Mouse (Mus musculus) c-Kit-negative CD71-positive TER-119-positive erythroid progenitor cells, embryonic 14.5 days (primary cell): Measurements from ENCODE around the gene Epb41.
A peak's percentile ranks its signal among the peaks of the same experiment; 100 is the strongest.

Experiments
- DNase-seq: peaks from one replicate; pipeline ENCODE4 v3.0.0-alpha.2; 2013; ENCODE audit warnings: low read depth, low spot score

Epb41 gene

DNA sequence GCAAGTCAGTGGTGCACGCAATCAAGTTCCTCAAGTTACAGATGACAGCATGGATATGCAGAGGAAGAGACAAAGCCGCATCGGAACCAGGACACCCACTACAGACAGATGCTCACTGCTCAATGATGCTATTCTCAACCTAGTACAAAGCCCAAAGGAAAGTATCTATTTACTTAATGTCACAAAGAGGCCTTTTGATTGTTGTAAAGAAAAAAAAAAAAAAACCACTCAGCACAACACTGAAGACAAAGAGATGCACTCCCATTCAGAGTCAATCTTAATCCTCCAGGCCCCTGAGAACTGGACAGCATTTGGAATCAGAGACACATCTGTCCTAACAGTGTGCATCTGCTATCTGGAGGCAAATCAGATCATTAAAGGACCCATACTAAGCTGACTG, 63.5 kb downstream of the Epb41 start:
- no peak for DNase-seq

DNA sequence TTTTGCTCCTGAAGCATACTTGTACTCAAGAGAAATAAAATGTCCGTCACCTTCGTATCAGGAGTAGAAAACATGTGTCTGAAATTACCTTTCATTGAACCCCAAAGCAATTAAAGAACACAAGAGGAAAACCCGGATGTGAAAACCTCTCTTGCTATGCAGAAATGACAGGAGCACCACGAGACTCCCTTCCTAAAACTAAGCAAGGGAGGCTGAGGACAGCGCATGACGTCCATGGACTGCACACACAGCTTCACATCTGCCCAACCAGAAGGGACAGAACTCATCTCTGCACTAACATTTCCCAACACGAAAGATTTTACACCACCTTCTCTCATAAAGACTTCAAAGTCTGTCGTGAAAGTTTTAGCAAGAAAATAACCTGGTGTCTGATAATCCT, 64.7 kb downstream of the Epb41 start:
- DNase-seq: no peak

DNA sequence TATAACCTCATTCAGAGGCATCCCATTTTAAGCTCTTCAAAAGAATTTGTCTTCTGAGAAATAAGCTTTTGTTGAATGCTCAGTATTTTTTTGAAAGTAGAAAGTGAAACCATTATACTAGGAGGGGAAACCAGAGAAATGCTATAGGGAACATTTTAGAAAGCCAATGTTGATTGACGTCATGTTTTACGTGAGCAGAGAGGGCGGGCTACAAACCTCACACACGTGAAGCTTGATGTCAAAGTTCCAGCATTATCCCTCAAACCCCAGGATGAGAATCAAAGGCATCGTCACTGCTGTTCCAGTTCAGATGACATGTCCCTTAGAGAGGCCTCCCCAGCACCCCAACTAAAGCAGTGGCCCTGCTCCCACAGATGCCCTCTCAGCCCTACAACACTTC, 66.9 kb downstream of the Epb41 start:
- DNase-seq: no peak

DNA sequence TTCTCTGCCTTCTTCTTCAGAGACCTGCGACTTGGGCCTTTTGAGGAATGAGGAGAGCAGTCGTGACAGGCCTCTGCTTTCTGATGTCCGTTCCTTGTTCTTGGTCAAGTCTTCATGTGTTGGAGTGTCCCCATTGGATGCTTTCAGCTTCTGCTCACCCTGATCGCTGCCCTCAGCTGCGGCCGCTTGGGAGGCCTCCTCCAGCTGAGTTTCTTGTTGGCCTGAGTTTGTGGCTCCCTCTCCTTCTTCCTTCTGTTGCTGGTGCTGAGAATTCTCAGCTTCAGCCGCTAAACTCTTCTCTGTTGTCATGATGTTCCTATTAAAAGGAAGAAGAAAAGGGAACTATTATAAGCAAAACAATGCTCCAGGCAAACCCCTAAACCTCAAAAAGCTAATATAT, 68.0 kb downstream of the Epb41 start:
- no peak for DNase-seq

DNA sequence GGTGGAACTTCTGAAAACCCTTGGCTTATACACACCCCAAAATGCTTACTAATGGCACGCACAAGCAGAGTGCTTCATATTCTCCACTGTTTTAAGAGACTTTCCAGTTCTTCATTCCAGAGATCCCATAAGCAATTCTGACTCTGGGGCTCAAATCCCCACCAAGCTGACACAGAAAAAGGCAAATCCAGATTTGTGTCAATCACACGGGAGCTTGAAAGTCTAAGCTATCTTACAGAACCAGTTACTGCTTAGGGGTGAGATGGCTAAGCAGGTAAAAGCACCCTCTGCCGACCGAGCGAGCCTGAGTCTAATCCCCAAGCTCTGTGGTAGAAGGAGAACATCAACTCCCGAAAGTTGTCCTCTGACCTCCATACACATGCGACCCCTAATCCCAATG, 76.5 kb downstream of the Epb41 start:
- no peak for DNase-seq

DNA sequence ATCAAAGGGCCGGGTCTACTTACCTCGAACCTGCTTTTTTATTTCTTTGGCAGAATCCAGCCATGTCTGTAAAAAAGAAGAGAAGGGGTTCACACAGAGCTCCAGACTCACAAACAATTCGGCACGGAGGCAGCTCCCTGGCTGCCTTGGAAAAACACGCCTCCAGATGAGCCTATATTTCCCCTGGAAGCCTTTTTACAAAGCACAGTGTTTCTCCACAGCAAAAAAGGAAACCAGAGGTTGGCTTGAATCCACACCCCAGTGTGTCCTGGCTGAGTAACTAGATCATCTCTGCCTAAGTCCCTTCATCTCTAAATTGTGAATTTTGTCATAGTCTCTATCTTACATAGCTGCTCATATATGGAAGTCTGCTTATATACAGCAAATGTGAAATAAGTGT, 77.6 kb downstream of the Epb41 start:
- no peak for DNase-seq

DNA sequence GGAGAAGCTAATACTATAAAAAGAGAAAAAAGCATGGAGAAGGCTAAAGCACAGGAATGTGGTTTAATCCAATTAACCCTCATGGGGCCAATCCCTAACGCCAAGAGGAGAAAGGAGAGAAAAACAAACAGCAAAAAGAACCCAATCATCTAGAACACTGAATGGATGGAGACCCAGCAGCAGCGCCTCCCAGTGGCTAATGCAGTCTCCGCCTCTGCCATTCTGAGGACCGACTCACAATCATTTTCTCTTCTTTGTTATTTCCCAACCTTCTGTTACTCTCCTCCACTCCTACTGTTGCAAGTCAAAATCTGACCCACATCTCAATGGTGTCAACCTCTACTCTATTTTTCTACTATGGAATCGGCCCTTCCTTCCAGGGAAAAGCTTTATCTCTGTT, 78.1 kb downstream of the Epb41 start:
- no peak for DNase-seq

DNA sequence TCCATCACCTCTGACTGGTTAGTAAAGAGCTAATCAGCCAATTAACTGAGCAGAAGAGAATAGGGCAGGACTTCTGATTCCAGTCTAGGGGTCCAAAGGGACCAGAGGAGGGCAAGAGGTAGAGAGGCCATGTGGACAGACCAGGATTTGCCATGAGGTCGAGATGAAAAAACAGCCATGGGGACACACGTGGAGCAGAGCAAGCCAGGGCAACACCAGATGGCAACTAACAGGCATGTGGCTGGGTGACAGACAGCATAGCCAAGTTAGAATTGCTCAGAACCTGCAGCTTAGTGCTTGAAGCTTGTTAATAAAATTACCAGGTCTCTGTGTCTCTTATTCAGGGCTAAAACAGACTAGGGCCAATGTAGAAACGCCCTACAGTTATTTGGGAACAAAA, 81.3 kb downstream of the Epb41 start:
- DNase-seq: no peak

DNA sequence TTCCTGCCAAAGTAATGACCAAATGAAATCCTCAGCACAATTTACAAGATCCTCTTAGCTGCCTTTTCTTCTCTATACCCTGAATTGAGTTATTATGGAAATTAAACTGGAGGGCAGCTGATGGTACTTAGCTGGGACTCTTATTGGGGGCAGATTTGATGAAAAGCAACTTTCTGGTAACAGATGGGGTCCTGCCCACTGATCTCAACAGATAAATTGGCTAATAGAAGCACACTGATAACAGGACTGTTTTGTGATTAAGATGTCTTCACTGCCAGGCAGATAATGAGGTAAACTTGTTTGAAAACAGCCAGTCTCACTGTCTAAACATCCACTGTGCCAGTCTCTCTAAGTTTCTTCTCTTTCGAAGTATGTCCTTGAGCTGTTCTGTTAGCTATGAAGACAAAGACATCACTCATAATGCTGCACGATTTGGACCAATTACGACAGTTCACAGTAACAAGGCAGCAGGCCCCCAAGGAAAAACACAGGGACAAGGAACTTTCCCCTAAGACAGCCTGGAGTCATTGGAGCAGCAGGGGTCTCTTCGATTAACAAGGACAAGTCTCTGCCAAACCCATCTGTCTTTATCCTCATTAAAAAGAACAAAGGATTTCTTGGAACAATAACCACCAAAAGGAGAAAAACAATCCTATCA, 92.1 kb downstream of the Epb41 start:
- DNase-seq: no peak

DNA sequence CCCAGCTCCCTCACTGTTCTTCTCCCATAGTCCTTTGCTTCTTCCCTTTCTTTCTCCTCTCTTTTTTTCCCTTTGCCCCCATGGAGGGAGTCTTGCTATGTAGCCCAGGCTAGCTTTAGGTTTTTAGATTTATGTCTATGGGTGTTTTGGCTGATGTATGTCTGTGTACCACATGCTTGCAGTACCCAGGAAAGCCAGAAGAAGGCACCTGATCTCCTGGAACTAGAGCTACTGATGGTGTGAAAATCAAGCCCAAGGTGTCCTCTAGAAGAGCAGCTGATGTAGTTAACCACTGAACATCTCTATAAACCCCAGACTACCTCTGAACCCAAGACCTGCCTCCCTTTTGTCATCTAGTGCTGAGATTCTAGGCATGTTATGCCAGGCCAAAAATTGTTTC, 93.4 kb downstream of the Epb41 start:
- DNase-seq: no peak

DNA sequence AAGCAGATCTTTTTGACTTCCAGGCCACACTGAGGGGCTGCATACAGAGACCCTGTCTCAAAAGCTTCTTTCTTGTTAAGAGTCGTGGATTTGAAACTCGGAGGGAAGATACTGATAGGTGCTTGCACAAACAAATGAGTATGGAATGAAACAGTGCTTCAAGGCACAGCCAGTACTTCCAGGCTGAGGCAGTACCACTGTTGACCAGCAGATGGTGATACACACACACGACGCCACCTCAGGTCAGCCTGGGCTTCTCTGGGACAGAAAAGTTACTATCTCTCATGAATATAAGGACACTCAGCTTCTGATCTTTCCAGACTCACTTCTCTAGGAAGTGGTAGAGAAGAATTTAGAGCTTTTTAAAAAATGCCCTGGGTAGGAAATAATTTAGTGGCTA, 97.9 kb downstream of the Epb41 start:
- peak; percentile 61 for DNase-seq

DNA sequence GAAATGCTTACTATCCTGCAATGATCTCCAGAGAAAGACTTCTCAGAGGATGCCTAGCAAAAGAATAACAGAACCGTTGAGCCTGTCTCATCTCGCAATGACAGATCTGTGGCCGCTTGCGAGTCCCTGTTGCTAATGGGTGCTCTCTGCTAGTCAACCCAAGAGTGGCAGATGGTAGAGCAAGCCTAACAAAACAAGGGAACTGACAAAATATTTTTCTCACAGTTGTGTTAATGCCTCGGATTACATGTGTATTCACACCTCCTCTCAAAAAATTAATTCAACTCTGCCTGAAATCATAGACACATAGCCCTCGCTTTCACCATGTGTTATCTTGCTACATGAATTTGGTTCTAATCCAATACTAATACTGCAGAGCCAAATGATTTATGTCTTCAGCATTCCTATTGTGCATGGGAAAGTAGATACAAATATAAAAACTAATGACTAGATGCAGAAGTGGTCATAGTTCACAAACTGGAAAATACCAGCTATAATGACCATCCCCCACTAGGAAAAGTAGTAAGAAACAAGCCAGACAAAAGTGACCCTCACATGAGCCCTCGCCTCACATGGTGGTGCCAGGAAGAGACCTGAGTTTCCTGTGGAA, 104.8 kb downstream of the Epb41 start:
- DNase-seq: no peak

DNA sequence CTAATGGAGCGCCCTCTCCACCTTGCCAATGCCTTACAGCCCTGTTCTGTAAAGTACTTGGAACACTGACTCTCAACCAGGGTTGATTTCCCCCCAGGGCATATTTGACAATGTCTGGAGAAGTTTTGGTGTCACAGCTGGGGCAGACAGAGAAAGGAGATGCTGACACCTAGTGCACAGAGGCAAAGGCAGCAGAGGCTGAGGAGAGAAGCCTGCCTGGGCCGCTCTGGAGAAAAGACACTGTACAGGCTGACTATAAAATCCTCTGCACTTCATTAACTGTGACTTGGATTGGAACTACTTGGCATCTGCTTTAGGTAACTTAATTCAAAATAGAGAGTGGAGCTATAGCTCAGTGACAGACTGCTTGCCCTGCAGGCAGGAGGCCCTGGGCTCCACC, 106.2 kb downstream of the Epb41 start:
- no peak for DNase-seq

DNA sequence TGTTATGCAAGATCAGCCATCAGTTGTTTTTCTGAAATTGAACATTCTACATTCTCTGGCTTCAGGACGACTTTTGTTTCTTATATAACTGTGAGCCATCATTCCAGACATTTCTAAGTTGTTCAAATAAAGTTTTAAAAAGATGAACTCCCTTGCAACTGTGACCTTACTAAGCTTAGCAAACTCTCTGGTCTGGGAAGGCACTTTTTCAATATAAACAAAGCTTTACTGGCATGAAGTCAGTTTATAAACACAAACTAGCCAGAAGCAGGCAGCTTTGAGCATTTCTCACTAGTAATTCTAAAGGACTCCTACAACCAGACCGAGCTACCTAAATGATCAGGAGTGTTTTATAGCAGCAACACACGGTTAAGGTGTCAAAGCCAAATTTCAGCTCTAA, 118.0 kb downstream of the Epb41 start:
- no peak for DNase-seq

DNA sequence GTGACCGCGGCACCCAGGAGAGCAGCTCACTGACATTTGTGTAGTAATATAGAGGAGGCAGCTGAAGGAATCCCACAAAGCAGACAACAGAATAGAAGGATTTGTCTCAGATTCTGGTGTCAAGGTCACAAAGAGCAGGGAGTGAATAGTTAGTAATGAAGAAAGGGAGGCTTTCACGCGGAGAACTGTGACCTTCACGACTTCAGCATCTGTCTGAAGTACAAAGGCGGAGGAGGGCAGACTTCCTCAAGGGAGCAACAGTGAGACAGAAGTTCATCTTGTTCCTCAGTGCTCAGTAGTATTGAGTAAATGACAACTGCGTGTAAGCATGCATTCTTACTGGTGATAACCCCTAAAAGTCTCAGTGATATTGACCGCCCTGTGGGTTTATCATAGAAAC, 124.5 kb downstream of the Epb41 start:
- no peak for DNase-seq

DNA sequence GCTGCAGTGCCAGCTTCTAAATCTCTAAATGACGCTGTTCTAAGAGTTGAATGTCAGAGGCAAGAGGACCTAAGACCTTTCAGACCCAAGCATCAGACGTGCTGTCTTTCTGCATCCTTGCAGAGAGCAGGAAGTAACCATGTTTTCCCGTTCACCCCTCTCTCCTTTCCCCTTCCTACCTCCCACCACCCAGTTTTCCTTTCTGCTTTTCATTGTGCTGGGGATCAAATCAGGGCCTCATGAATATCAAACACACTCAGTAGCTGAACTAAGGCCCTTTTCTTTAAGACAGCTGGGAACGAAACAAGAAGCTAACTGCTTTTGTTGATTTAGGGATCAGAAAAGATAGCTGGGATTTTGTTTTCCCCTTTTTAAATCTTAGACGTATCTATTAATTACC, 125.2 kb downstream of the Epb41 start:
- no peak for DNase-seq

DNA sequence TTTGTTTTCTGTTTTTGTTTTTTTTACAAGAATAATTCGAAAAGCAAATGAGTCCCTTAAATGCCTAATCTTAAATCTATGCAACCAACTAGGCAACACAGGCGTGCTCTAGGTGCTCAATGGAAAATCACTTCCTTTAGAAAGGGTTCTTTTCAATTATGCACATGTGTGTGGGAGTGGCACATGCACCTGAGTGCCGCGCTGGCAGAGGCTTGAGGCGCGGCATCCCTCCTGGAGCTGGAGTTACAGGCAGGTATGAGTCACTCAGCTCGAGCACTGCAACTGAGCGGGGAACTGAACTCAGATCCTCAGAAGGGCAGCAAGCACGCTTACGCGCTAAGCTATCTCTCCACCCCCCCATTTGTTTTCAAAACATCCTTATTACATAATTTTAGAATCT, 127.3 kb downstream of the Epb41 start:
- DNase-seq: no peak

DNA sequence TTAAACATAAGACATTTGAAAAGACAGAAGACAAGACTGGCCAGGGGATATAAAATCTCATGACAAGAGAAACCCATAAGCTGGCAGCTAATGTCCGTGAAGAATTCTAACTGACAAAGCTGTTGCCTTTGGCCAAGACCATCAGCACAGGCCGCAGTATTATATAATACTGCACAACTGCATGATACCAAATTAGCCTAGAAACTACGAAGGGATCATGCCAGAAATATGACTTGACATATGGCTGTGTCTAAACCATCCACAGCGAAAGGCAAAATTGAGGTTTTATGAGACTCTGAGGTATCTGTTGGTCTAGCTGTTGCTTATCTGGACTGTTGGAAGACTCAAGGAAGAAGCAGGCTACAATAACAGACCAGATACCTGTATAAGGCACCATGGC, 134.3 kb downstream of the Epb41 start:
- no peak for DNase-seq

DNA sequence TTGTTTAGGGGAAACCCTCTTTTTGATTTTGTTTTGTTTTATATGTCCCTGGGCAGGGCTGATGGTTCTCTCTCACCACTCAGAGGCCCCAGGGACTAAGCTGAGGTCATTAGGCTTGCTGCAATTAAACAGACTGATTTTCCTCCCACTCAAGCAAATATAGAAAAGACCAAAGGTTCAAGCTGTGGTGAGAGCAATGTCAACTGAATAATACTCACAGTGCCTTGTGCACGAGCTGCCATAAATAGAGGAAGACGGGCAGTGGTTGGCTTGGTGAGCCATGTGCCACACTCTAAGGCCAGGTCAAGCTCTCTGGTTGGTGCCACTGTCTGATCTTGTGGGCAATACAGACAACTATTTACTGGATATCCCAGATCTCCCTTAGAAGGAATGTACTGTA, 135.7 kb downstream of the Epb41 start:
- no peak for DNase-seq

DNA sequence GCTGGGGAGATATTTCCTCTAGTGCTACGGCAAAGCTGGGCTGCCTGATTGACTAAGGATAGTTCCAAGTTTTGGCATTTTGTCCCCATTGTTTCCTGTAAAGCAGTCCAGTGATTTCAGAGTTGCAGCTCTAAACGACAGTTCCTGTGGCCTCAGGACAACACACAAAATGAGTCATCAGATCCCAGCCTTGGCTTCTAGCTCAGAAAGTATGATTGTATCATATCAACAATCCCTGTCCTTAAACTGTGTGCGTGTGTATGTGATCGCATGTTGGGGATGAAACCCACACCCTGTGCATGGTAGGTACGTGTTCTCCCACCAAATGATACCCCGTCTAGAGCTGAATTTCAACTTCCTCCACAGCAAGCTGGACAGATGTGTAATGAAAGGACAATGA, 146.0 kb downstream of the Epb41 start:
- DNase-seq: no peak

DNA sequence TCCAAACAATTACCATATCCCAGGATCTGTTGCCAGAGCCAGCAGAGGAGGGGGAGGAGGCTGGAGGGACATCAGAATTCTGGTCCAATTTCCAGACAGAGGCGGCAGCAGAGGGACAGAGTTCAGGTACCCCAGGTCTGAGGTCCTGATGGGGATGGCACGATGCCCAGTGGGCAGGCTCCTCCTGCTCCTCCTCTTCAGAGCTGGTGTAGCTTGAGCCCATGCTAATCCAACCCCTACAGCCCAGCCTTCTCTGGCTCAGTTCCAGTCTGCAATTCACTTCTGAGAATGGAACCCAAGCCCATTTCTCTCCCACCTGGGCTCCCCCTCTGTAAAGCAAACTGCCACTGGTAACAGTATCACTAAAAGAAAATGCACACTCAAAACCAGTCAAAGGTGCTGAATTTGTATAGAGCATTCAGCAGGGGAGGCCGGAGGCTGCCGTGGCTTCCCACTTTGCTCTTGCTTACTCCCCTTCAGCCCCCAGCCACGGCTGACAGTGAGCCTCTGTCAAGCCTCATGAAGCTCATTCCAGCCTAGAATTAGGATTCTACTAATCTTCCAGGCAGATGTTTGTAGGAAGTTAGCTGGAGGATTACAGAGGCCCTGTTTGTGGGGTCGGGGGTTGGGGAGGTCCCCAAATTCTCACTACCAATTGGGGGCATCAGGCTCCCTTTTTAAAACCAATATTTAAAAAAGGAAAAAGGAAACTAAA, 150.9 kb downstream of the Epb41 start:
- DNase-seq: no peak

DNA sequence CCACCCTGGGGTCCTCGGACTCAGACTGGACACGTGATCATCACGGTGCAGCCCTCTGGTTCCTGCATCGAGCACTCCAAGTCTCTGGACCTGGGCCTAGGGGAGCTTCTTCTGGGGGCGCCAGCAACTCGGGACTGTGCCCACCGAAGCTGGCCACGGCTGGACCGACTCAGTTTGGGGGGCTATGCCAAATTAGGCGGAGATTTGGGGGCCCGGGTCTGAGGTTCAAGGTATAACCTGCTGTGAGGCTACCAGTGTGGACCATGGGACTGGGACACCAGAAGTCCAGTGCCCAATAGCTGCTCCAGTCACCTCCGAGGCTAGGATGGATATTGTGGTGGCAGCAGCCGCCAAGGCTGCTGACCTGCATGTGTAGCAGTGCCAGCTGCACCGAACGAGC, 152.7 kb downstream of the Epb41 start:
- DNase-seq: no peak
